Mouse (Mus musculus): ENCODE measurements at regions not wholly inside any gene's neighbourhood (a gene's known extent, or its start where the extent isn't known, plus 50 kb on each side); places are given as distances from the start of the nearest gene placed in this dataset.

DNA sequence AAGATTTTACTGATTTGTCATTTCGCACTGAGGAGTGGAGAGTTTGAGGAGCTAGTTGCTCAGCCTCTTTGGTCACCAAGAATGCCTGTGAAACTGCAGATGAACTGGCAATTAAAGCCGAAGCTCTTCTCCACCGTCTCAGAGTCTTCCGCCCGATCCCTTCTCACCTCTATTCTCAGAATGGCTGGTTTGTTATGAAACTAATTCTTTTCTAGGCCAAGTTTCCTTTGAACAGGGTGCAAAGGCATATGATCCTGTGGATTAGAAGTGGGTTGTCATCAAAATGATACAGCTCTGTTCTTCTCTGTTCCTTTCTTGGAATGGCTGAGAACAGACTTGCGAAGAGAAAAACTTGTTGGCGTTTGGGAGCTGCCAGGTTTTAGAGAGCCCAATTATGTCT lies 458.7 kb upstream of the Nr2f1 start:
- ATAC-seq: no peak

GRCm38 (mm10) chr13:78656766-78657165 lies 457.2 kb upstream of the Nr2f1 start:
- no peaks in the 10 kb centered on the region for H3K9me3 ChIP-seq (ENCODE audit: low read length)
- no peak for DNase-seq (ENCODE audit: low spot score)
- no peak for ATAC-seq
- no peak overlapping the region for H3K4me3 ChIP-seq (ENCODE audit: low read length)
- no peaks in the 10 kb centered on the region for H3K36me3 ChIP-seq (ENCODE audit: insufficient read depth, low read length)
- H3K4me1 ChIP-seq (ENCODE audit: insufficient read depth, low read length): no peaks in the 10 kb centered on the region
- H3K4me2 ChIP-seq (ENCODE audit: low read depth, low read length): no peak overlapping the region
- no peak for TF ChIP-seq CTCF (IDR thresholded peaks at IDR 0.05; ENCODE audit: low read depth)
- no peaks in the 10 kb centered on the region for H3K27me3 ChIP-seq (ENCODE audit: insufficient read depth, low read length)
- 89% methylated on average over 2 of the region's 2 CpGs for WGBS
- no peak overlapping the region for H3K9ac ChIP-seq (replicated peaks; ENCODE audit: low read length)
- H3K27ac ChIP-seq: no peak overlapping the region

More for the DNA sequence above, 458.7 kb upstream of the Nr2f1 start:
- H3K27ac ChIP-seq: no peak overlapping the region
- no peak overlapping the region for H3K4me3 ChIP-seq (ENCODE audit: low read length)
- no peaks in the 10 kb centered on the region for H3K4me1 ChIP-seq (ENCODE audit: insufficient read depth, low read length)
- WGBS: 88% methylated on average over 7 of the region's 7 CpGs
- no peak for DNase-seq (ENCODE audit: low spot score)
- H3K4me2 ChIP-seq (ENCODE audit: low read depth, low read length): no peak overlapping the region
- H3K9me3 ChIP-seq (ENCODE audit: low read length): no peaks in the 10 kb centered on the region
- H3K27me3 ChIP-seq (ENCODE audit: insufficient read depth, low read length): no peaks in the 10 kb centered on the region
- H3K9ac ChIP-seq (replicated peaks; ENCODE audit: low read length): no peak overlapping the region
- no peak for TF ChIP-seq CTCF (IDR thresholded peaks at IDR 0.05; ENCODE audit: low read depth)
- no peaks in the 10 kb centered on the region for H3K36me3 ChIP-seq (ENCODE audit: insufficient read depth, low read length)

DNA sequence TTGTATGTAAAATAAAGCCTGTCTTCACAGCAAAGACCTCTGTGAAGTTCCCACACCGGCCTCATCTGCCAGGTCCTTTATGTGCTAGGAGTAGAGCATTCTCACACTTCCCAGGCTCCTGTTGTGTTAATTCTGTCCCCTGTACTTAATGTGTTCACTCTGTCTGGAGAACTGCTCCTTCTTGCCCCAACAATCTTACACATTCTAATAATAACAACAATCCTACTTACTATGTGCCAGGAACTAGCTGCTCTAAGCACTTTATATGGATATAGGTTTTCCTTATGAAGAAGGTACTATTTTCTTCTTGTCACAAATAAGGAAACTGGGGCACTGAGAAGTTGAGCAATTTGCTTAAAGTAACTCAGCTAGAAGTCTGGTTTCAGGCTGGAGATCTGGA lies 456.6 kb upstream of the Nr2f1 start:
- H3K4me2 ChIP-seq (ENCODE audit: low read depth, low read length): no peak overlapping the region
- H3K4me3 ChIP-seq (ENCODE audit: low read length): no peak overlapping the region
- WGBS: 66% methylated on average over 1 of the region's 1 CpGs
- H3K27me3 ChIP-seq (ENCODE audit: insufficient read depth, low read length): no peaks in the 10 kb centered on the region
- H3K4me1 ChIP-seq (ENCODE audit: insufficient read depth, low read length): no peaks in the 10 kb centered on the region
- H3K9me3 ChIP-seq (ENCODE audit: low read length): no peaks in the 10 kb centered on the region
- DNase-seq (ENCODE audit: low spot score) (no peak), ATAC-seq (no peak)
- TF ChIP-seq CTCF (IDR thresholded peaks at IDR 0.05; ENCODE audit: low read depth): no peak
- no peak overlapping the region for H3K27ac ChIP-seq
- H3K36me3 ChIP-seq (ENCODE audit: insufficient read depth, low read length): no peaks in the 10 kb centered on the region
- no peak overlapping the region for H3K9ac ChIP-seq (replicated peaks; ENCODE audit: low read length)

- no peaks in the 10 kb centered on the region for H3K9me3 ChIP-seq (ENCODE audit: low read length)
- H3K4me1 ChIP-seq (ENCODE audit: insufficient read depth, low read length): no peaks in the 10 kb centered on the region
- no peak for TF ChIP-seq CTCF (IDR thresholded peaks at IDR 0.05; ENCODE audit: low read depth)
- WGBS: 56% methylated on average over 1 of the region's 1 CpGs
- no peaks in the 10 kb centered on the region for H3K36me3 ChIP-seq (ENCODE audit: insufficient read depth, low read length)
- DNase-seq (ENCODE audit: low spot score): no peak
- H3K27me3 ChIP-seq (ENCODE audit: insufficient read depth, low read length): no peaks in the 10 kb centered on the region
- no peak overlapping the region for H3K4me3 ChIP-seq (ENCODE audit: low read length)
- no peak for ATAC-seq
- H3K4me2 ChIP-seq (ENCODE audit: low read depth, low read length): no peak overlapping the region
- H3K9ac ChIP-seq (replicated peaks; ENCODE audit: low read length): no peak overlapping the region
- no peak overlapping the region for H3K27ac ChIP-seq
Observed at GRCm38 (mm10) chr13:78650824-78651223, 451.3 kb upstream of the Nr2f1 start.

GRCm38 (mm10) chr13:78644556-78644955 lies 445.0 kb upstream of the Nr2f1 start:
- 8% methylated on average over 1 of the region's 1 CpGs for WGBS
- no peaks in the 10 kb centered on the region for H3K36me3 ChIP-seq (ENCODE audit: insufficient read depth, low read length)
- H3K4me1 ChIP-seq (ENCODE audit: insufficient read depth, low read length): no peaks in the 10 kb centered on the region
- TF ChIP-seq CTCF (IDR thresholded peaks at IDR 0.05; ENCODE audit: low read depth): no peak
- H3K9ac ChIP-seq (replicated peaks; ENCODE audit: low read length): no peak overlapping the region
- H3K4me3 ChIP-seq (ENCODE audit: low read length): no peak overlapping the region
- no peaks in the 10 kb centered on the region for H3K27me3 ChIP-seq (ENCODE audit: insufficient read depth, low read length)
- DNase-seq (ENCODE audit: low spot score) (no peak), ATAC-seq (no peak)
- no peak overlapping the region for H3K27ac ChIP-seq
- no peaks in the 10 kb centered on the region for H3K9me3 ChIP-seq (ENCODE audit: low read length)
- no peak overlapping the region for H3K4me2 ChIP-seq (ENCODE audit: low read depth, low read length)

DNA sequence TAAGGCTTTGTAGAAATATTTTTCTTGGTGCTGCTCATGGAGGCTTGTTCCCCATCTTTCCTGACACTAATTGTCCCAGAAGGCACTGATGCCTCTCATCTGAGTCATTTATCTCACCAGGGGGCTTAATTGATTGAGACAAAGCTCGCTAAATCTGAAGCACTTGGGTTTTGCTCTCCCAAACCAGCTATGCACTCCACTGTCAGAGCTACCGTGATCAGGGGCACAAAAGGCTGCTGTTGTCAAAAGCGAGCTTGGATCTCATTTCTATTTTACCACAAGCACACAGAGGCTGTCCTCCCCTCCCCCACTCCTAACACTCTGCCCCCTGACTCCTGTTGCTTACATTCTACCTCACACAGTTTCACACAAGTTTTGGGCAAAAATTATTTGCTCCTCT lies 443.5 kb upstream of the Nr2f1 start:
- DNase-seq (ENCODE audit: low spot score): peak; percentile 60
- H3K9me3 ChIP-seq (ENCODE audit: low read length): no peaks in the 10 kb centered on the region
- 7% methylated on average over 3 of the region's 3 CpGs for WGBS
- H3K27me3 ChIP-seq (ENCODE audit: insufficient read depth, low read length): no peaks in the 10 kb centered on the region
- no peaks in the 10 kb centered on the region for H3K4me1 ChIP-seq (ENCODE audit: insufficient read depth, low read length)
- no peak overlapping the region for H3K9ac ChIP-seq (replicated peaks; ENCODE audit: low read length)
- no peak for TF ChIP-seq CTCF (IDR thresholded peaks at IDR 0.05; ENCODE audit: low read depth)
- ATAC-seq: 0 out of 2 replicates have a peak, but pooled peaks have one; percentile 59
- H3K27ac ChIP-seq: no peak overlapping the region
- no peak overlapping the region for H3K4me2 ChIP-seq (ENCODE audit: low read depth, low read length)
- H3K4me3 ChIP-seq (ENCODE audit: low read length): no peak overlapping the region
- H3K36me3 ChIP-seq (ENCODE audit: insufficient read depth, low read length): no peaks in the 10 kb centered on the region

DNA sequence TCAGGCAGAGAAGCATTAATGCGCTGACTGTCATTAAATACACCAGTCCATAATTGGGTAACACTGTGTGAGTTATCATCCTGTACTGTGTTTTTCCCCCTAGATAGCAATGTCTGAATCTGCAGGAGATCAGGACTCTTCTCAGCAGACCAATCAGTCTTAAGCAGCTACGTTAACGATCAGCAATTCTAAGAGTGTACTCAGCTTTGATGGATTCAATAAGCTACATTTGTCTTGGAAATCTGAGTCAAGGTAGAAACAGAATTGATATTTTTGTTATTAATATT lies 442.8 kb upstream of the Nr2f1 start:
- no peak overlapping the region for H3K27ac ChIP-seq
- H3K4me2 ChIP-seq (ENCODE audit: low read depth, low read length): no peak overlapping the region
- H3K4me3 ChIP-seq (ENCODE audit: low read length): no peak overlapping the region
- no peak for TF ChIP-seq CTCF (IDR thresholded peaks at IDR 0.05; ENCODE audit: low read depth)
- H3K9me3 ChIP-seq (ENCODE audit: low read length): no peaks in the 10 kb centered on the region
- no peak for ATAC-seq
- H3K27me3 ChIP-seq (ENCODE audit: insufficient read depth, low read length): no peaks in the 10 kb centered on the region
- WGBS: 50% methylated on average over 3 of the region's 3 CpGs
- no peak overlapping the region for H3K9ac ChIP-seq (replicated peaks; ENCODE audit: low read length)
- DNase-seq (ENCODE audit: low spot score): no peak
- H3K36me3 ChIP-seq (ENCODE audit: insufficient read depth, low read length): no peaks in the 10 kb centered on the region
- no peaks in the 10 kb centered on the region for H3K4me1 ChIP-seq (ENCODE audit: insufficient read depth, low read length)

Data from hindbrain, postnatal 0 days (tissue).